Mouse (Mus musculus) inflammation-experienced regulatory T-cells, adult 16 weeks (primary cell): ENCODE data around the gene Rnpc3. TPM values are rescaled to one million over a fixed set of nuclear protein-coding genes. Genes with fewer than 3 reads are reported as not detected.

Experiments used
- polyA plus RNA-seq: library from polyadenylated mRNA; unstranded; fragments of 100-300 nt; shearing (Covaris generic); gene quantifications from one replicate; pipeline ENCODE4 v1.2.1, GENCODE M21; 2017

Rnpc3 gene
- 60.8 TPM for polyA plus RNA-seq

DNA sequence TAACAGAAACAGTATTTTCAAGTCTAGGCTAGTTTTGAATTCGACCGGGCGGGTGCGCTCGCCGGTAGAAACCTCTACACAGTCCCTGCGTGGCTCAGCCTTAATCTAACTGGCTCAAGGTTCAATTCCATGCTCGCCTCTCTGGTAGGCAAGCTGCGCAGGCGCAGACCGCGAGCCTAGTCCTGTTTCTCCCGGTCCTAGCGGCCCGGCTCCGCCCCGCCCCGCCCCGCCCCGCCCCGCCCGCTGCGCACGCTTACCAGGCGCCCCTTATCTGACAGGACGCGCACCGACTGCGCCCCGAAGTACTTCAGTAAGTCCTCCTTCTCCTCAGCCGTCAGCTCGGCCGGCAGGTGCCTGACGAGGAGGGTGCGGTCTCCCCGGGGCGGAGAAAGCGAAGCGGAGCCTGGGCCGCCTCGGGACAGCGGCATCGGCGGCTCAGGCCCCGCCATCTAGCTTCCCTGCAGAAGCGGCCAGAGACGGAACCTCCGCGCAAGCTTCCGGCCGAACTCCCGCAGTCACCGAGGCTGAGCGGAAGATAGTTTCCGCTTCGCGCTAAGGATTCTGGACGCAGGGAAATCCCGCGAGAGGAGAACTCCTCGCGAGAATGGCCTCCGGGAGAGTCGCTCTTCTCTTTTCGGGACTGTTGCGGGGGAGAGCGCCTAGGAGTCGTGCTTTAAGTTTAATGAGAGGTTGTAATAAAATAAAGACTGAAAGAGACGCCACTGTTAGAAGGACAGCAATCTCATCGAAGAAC, at the start of gene Rnpc3:
TSS of gene Rnpc3 (minus strand) at position 544 of the 754 bp plus-strand sequence.

DNA sequence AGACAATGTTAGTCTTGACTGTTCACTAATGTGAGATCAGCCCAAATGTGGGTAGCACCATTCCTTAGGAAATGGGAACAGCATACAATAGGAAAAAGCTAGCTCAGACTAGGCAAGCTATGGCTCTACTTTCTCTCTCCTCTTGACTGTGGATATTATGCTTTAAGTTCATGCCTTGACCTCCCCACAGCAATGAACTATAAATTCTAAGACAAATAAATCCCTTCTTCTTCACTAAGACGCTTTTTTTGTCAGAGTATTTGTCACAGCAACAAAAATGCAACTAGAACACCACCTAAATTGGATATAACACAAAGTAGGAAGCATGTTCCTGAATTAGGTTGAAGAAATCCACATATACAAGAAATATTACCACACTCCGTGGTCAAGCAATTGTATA, 23.4 kb downstream of the Rnpc3 start, which contains the start of gene Amy1:
TSS of gene Amy1 (minus strand) at position 101 of the 400 bp plus-strand sequence.

Other genes with a start within 250 kb of the Rnpc3 start
- gene Amy2a1, start 97.7 kb downstream of the Rnpc3 start, polyA plus RNA-seq: not detected
- 1.1 TPM for gene Amy1, start 23.4 kb downstream of the Rnpc3 start, polyA plus RNA-seq